Mouse (Mus musculus): Measurements from ENCODE around the gene Gjd3.

The Gjd3 gene

GRCm38 (mm10) chr11:98963191-98964021, 19.4 kb downstream of the Gjd3 start:
- no peak for DNase-seq (ENCODE audit: low read depth, low spot score)

- no peak for DNase-seq (ENCODE audit: low read depth, low spot score)
These were observed 20.3 kb downstream of the Gjd3 start for GRCm38 (mm10) chr11:98962421-98963095.

- DNase-seq (ENCODE audit: low read depth, low spot score) = no peak
These were observed 21.1 kb downstream of the Gjd3 start for GRCm38 (mm10) chr11:98961766-98962165.

- no peak for DNase-seq (ENCODE audit: low read depth, low spot score)
These were observed 21.7 kb downstream of the Gjd3 start for GRCm38 (mm10) chr11:98961051-98961592.

- no peak for DNase-seq (ENCODE audit: low read depth, low spot score)
These were observed 22.4 kb downstream of the Gjd3 start for GRCm38 (mm10) chr11:98960313-98960906.

GRCm38 (mm10) chr11:98959437-98960312, 23.1 kb downstream of the Gjd3 start:
- DNase-seq (ENCODE audit: low read depth, low spot score) = peak; percentile 40

- DNase-seq (ENCODE audit: low read depth, low spot score) = no peak
These were observed 26.5 kb downstream of the Gjd3 start for GRCm38 (mm10) chr11:98956340-98956739.

GRCm38 (mm10) chr11:98955707-98956235, 27.0 kb downstream of the Gjd3 start:
- no peak for DNase-seq (ENCODE audit: low read depth, low spot score)

- DNase-seq (ENCODE audit: low read depth, low spot score) = no peak
These were observed 27.8 kb downstream of the Gjd3 start for GRCm38 (mm10) chr11:98954801-98955706.

GRCm38 (mm10) chr11:98954373-98954772, 28.4 kb downstream of the Gjd3 start:
- no peak for DNase-seq (ENCODE audit: low read depth, low spot score)

GRCm38 (mm10) chr11:98953835-98954320, 28.9 kb downstream of the Gjd3 start:
- DNase-seq (ENCODE audit: low read depth, low spot score) = no peak

GRCm38 (mm10) chr11:98953361-98953760, 29.5 kb downstream of the Gjd3 start:
- DNase-seq (ENCODE audit: low read depth, low spot score) = no peak

- no peak for DNase-seq (ENCODE audit: low read depth, low spot score)
These were observed 30.1 kb downstream of the Gjd3 start for GRCm38 (mm10) chr11:98952736-98953135.

GRCm38 (mm10) chr11:98952111-98952510, 30.7 kb downstream of the Gjd3 start:
- DNase-seq (ENCODE audit: low read depth, low spot score) = no peak

GRCm38 (mm10) chr11:98951026-98951906, 31.6 kb downstream of the Gjd3 start:
- no peak for DNase-seq (ENCODE audit: low read depth, low spot score)

- DNase-seq (ENCODE audit: low read depth, low spot score) = no peak
These were observed 32.3 kb downstream of the Gjd3 start for GRCm38 (mm10) chr11:98950484-98950883.

- no peak for DNase-seq (ENCODE audit: low read depth, low spot score)
These were observed 32.8 kb downstream of the Gjd3 start for GRCm38 (mm10) chr11:98949958-98950460.

GRCm38 (mm10) chr11:98949242-98949957, 33.4 kb downstream of the Gjd3 start:
- no peak for DNase-seq (ENCODE audit: low read depth, low spot score)
